Mouse (Mus musculus) embryonic fibroblast, embryonic 13.5 days (primary cell): ENCODE measurements at regions not wholly inside any gene's neighbourhood (a gene's known extent, or its start where the extent isn't known, plus 50 kb on each side); places are given as distances from the start of the nearest gene placed in this dataset.

Experiments used
- CTCF ChIP-seq: IDR thresholded peaks from 2 replicates; pipeline ENCODE4 v1.5.1; 2011; ENCODE audit warnings: mild to moderate bottlenecking, control low read depth, low read length, moderate library complexity, borderline replicate concordance; ENCODE audit not compliant: insufficient read depth
- POLR2A ChIP-seq: IDR thresholded peaks from 2 replicates; pipeline ENCODE4 v1.6.1; 2011; ENCODE audit warnings: low read depth, mild to moderate bottlenecking, control low read depth, low read length, moderate library complexity

GRCm38 (mm10) chr8:6575241-6575640 lies 1470.1 kb upstream of the Slc10a2 start:
- TF ChIP-seq CTCF (no peak), POLR2A (no peak)
